Mouse (Mus musculus) midbrain, embryonic 13.5 days (tissue): Measurements from ENCODE around the gene Gm30737. TPM values are rescaled to one million over a fixed set of nuclear protein-coding genes. Genes with fewer than 3 reads are reported as not detected.
"Not testable (repeated sequence)": the region's sequence is repeated elsewhere in the genome, so short reads cannot be mapped to it uniquely, and the experiment has no call there.

Experiments used
- ATAC-seq: fragments of 200-750 bp; cut with Nextera tagmentation; 2 replicates; pipeline ENCODE4 v1.8.0; 2017; ENCODE audit warnings: mild to moderate bottlenecking, moderate TSS enrichment, moderate library complexity
- H3K27ac ChIP-seq: fragments of 300-500 bp; sonication (generic); 2 replicates; pipeline ENCODE4 v1.5.1; 2015; ENCODE audit warnings: inconsistent platforms, mild to moderate bottlenecking, moderate library complexity
- H3K27me3 ChIP-seq: fragments of 300-500 bp; sonication (generic); 2 replicates; pipeline ENCODE4 v1.6.1; 2015; ENCODE audit warnings: mild to moderate bottlenecking, inconsistent platforms
- H3K36me3 ChIP-seq: fragments of 300-500 bp; sonication (generic); 2 replicates; pipeline ENCODE4 v1.6.1; 2015; ENCODE audit warnings: mild to moderate bottlenecking, inconsistent platforms
- H3K4me1 ChIP-seq: fragments of 300-500 bp; sonication (generic); replicated peaks from 2 replicates; pipeline ENCODE4 v1.6.1; 2015; ENCODE audit warnings: inconsistent platforms
- H3K4me2 ChIP-seq: fragments of 300-500 bp; sonication (generic); replicated peaks from 2 replicates; pipeline ENCODE4 v1.6.1; 2015; ENCODE audit warnings: moderate library complexity, mild to moderate bottlenecking, inconsistent platforms
- H3K4me3 ChIP-seq: fragments of 300-500 bp; sonication (generic); replicated peaks from 2 replicates; pipeline ENCODE4 v1.5.1; 2015; ENCODE audit warnings: mild to moderate bottlenecking, inconsistent platforms
- H3K9ac ChIP-seq: fragments of 300-500 bp; sonication (generic); replicated peaks from 2 replicates; pipeline ENCODE4 v1.6.1; 2015; ENCODE audit warnings: mild to moderate bottlenecking, inconsistent platforms
- H3K9me3 ChIP-seq: fragments of 300-500 bp; sonication (generic); 2 replicates; pipeline ENCODE4 v1.6.1; 2016; ENCODE audit warnings: mild to moderate bottlenecking, inconsistent platforms
- WGBS: fragments of 180-500 bp; shearing (Covaris S2); methylation state at CpG from one replicate; pipeline ENCODE4 v1.1.7; 2015; 5-methylcytosine and 5-hydroxymethylcytosine counted together
- polyA plus RNA-seq: library from polyadenylated mRNA; unstranded; fragments of >200 nt; fragmentation: Nextera tagmentation; extraction: Ambion mirVana; gene quantifications from 2 replicates; pipeline ENCODE4 v1.2.1, GENCODE M21; 2015

Gene Gm30737
- not detected in 2 replicates for polyA plus RNA-seq

GRCm38 (mm10) chrY:14400410-14400809 lies at the start of gene Gm30737:
Gene Gm30737 (plus strand): TSS chrY:14400710.
- not testable (repeated sequence) for ATAC-seq, H3K9me3 ChIP-seq

More at GRCm38 (mm10) chrY:14400410-14400809, at the start of gene Gm30737:
- not testable (repeated sequence) for H3K9ac ChIP-seq, H3K36me3 ChIP-seq, H3K4me1 ChIP-seq, H3K4me2 ChIP-seq, H3K27me3 ChIP-seq, H3K4me3 ChIP-seq, H3K27ac ChIP-seq
- no CpG with 5 or more reads among the region's 7 CpGs for WGBS
